Mouse (Mus musculus) lung, postnatal 4 days (tissue): Measurements from ENCODE around the gene Kcng3.

Source experiments
- DNase-seq, 2 experiments: peaks; one replicate each; pipeline ENCODE4 v3.0.0; 2021

Gene Kcng3

GRCm38 (mm10) chr17:83630787-83631678 is 662 bp downstream of the Kcng3 start:
- peak; percentile 24 to 45 for DNase-seq

GRCm38 (mm10) chr17:83613907-83614306 is 17.8 kb downstream of the Kcng3 start:
- no peak for DNase-seq

GRCm38 (mm10) chr17:83609532-83609931 is 22.2 kb downstream of the Kcng3 start:
- no peak for DNase-seq

GRCm38 (mm10) chr17:83600976-83601375 is 30.7 kb downstream of the Kcng3 start:
- no peak for DNase-seq

- DNase-seq = no peak
Observed at GRCm38 (mm10) chr17:83595966-83596365, 35.7 kb downstream of the Kcng3 start.

- DNase-seq = no peak
Observed at GRCm38 (mm10) chr17:83594526-83594925, 37.2 kb downstream of the Kcng3 start.

- DNase-seq = no peak
Observed at GRCm38 (mm10) chr17:83593396-83593795, 38.3 kb downstream of the Kcng3 start.

GRCm38 (mm10) chr17:83588663-83589341 is 42.9 kb downstream of the Kcng3 start:
- DNase-seq = no peak

- DNase-seq = no peak
Observed at GRCm38 (mm10) chr17:83587731-83588130, 44.0 kb downstream of the Kcng3 start.

- no peak for DNase-seq
Observed at GRCm38 (mm10) chr17:83582585-83582984, 49.1 kb downstream of the Kcng3 start.

GRCm38 (mm10) chr17:83580734-83581133 is 51.0 kb downstream of the Kcng3 start:
- no peak for DNase-seq

- DNase-seq = no peak
Observed at GRCm38 (mm10) chr17:83576810-83577371, 54.8 kb downstream of the Kcng3 start.

GRCm38 (mm10) chr17:83574615-83575014 is 57.1 kb downstream of the Kcng3 start:
- DNase-seq = no peak

- no peak for DNase-seq
Observed at GRCm38 (mm10) chr17:83573128-83573527, 58.6 kb downstream of the Kcng3 start.

- DNase-seq = peak in 1 of 2 experiments; percentile 20
Observed at GRCm38 (mm10) chr17:83572366-83572765, 59.3 kb downstream of the Kcng3 start.

- DNase-seq = no peak
Observed at GRCm38 (mm10) chr17:83567375-83567774, 64.3 kb downstream of the Kcng3 start.

GRCm38 (mm10) chr17:83565506-83565905 is 66.2 kb downstream of the Kcng3 start:
- DNase-seq = no peak

GRCm38 (mm10) chr17:83564119-83564820 is 67.4 kb downstream of the Kcng3 start:
- no peak for DNase-seq

- peak; percentile 51 to 74 for DNase-seq
Observed at GRCm38 (mm10) chr17:83563703-83564111, 68.0 kb downstream of the Kcng3 start.

- DNase-seq = no peak
Observed at GRCm38 (mm10) chr17:83562153-83563010, 69.3 kb downstream of the Kcng3 start.

GRCm38 (mm10) chr17:83559081-83559480 is 72.6 kb downstream of the Kcng3 start:
- no peak for DNase-seq

- no peak for DNase-seq
Observed at GRCm38 (mm10) chr17:83555836-83556235, 75.9 kb downstream of the Kcng3 start.
